Mouse (Mus musculus) E14TG2a.4 (cell line): ENCODE measurements at regions not wholly inside any gene's neighbourhood (a gene's known extent, or its start where the extent isn't known, plus 50 kb on each side); places are given as distances from the start of the nearest gene placed in this dataset.

Source experiments
- CTCF ChIP-seq: conservative IDR thresholded peaks from 2 replicates; pipeline ENCODE4 v1.5.1; 2014; ENCODE audit warnings: low read length
- NANOG ChIP-seq: IDR thresholded peaks from 2 replicates; pipeline ENCODE4 v1.6.1; 2014; ENCODE audit warnings: borderline replicate concordance, low read length, mixed read lengths
- POU5F1 ChIP-seq: IDR thresholded peaks from 2 replicates; pipeline ENCODE4 v1.6.1; 2014; ENCODE audit warnings: low read length, borderline replicate concordance

- TF ChIP-seq CTCF = no peak
- no peak for TF ChIP-seq NANOG
- no peak for TF ChIP-seq POU5F1
Observed at GRCm38 (mm10) chr5:118365651-118366050, 120.6 kb downstream of the 2410131K14Rik start.
